Mouse (Mus musculus) embryonic facial prominence, embryonic 11.5 days (tissue): ENCODE data around the gene Wdr41. TPM values are rescaled to one million over a fixed set of nuclear protein-coding genes. Genes with fewer than 3 reads are reported as not detected.
A peak's percentile ranks its signal among the peaks of the same experiment; 100 is the strongest.

Experiments
- ATAC-seq: fragments of 200-750 bp; cut with Nextera tagmentation; replicated peaks from 2 replicates; pipeline ENCODE4 v1.8.0; 2017; ENCODE audit warnings: low read depth; ENCODE audit not compliant: insufficient number of reproducible peaks, low FRiP score, low TSS enrichment
- DNase-seq: peaks from one replicate; pipeline ENCODE4 v3.0.0-alpha.2; 2015; ENCODE audit warnings: low spot score
- H3K27ac ChIP-seq: fragments of 300-500 bp; sonication (generic); replicated peaks from 2 replicates; pipeline ENCODE4 v1.5.1; 2014; ENCODE audit warnings: mild to moderate bottlenecking, low read depth, low read length, control low read depth
- H3K27me3 ChIP-seq: fragments of 300-500 bp; sonication (generic); 2 replicates; pipeline ENCODE4 v1.6.1; 2014; ENCODE audit warnings: mild to moderate bottlenecking, low read length, moderate library complexity, mixed read lengths; ENCODE audit not compliant: control insufficient read depth, insufficient read depth
- H3K36me3 ChIP-seq: fragments of 300-500 bp; sonication (generic); replicated peaks from 2 replicates; pipeline ENCODE4 v1.6.1; 2014; ENCODE audit warnings: low read depth, mild to moderate bottlenecking, low read length, moderate library complexity, mixed read lengths; ENCODE audit not compliant: control insufficient read depth, insufficient read depth
- H3K4me1 ChIP-seq: fragments of 300-500 bp; sonication (generic); 2 replicates; pipeline ENCODE4 v1.6.1; 2014; ENCODE audit warnings: low read length, mixed read lengths; ENCODE audit not compliant: control insufficient read depth, insufficient read depth
- H3K4me2 ChIP-seq: fragments of 300-500 bp; sonication (generic); 2 replicates; pipeline ENCODE4 v1.6.1; 2014; ENCODE audit warnings: low read depth, mild to moderate bottlenecking, control low read depth, low read length, moderate library complexity
- H3K4me3 ChIP-seq: fragments of 300-500 bp; sonication (generic); 2 replicates; pipeline ENCODE4 v1.5.1; 2014; ENCODE audit warnings: low read depth, low read length, control low read depth
- H3K9ac ChIP-seq: fragments of 300-500 bp; sonication (generic); replicated peaks from 2 replicates; pipeline ENCODE4 v1.6.1; 2014; ENCODE audit warnings: mild to moderate bottlenecking, control low read depth, low read length
- H3K9me3 ChIP-seq: fragments of 300-500 bp; sonication (generic); replicated peaks from 2 replicates; pipeline ENCODE4 v1.6.1; 2016; ENCODE audit warnings: mild to moderate bottlenecking, low read length, inconsistent platforms, mixed read lengths; ENCODE audit not compliant: control insufficient read depth
- WGBS: fragments of 180-500 bp; shearing (Covaris S2); extraction: QIAGEN DNeasy Blood & Tissue Kit; methylation state at CpG from one replicate; pipeline ENCODE4 v1.1.7; 2014; 5-methylcytosine and 5-hydroxymethylcytosine counted together
- polyA plus RNA-seq: library from polyadenylated mRNA; unstranded; fragments of >200 nt; fragmentation: Nextera tagmentation; extraction: Ambion mirVana; gene quantifications from 2 replicates; pipeline ENCODE4 v1.2.1, GENCODE M21; 2014

Gene Wdr41
- polyA plus RNA-seq, 1 experiment from 2014 or later = 21.1 TPM

GRCm38 (mm10) chr13:95063390-95064017 lies 87.4 kb downstream of the Wdr41 start:
- ATAC-seq = no peak

GRCm38 (mm10) chr13:95067854-95068253 lies 91.7 kb downstream of the Wdr41 start:
- ATAC-seq (no peak), DNase-seq (peak; percentile 40)
- Histone ChIP-seq H3K4me3 (no peak overlapping the region), H3K4me1 (no peaks in the 10 kb centered on the region), H3K27ac (no peak overlapping the region), H3K27me3 (no peaks in the 10 kb centered on the region), H3K36me3 (no peaks in the 10 kb centered on the region), H3K9me3 (no peaks in the 10 kb centered on the region), H3K4me2 (no peak overlapping the region), H3K9ac (no peak overlapping the region)
- 71% methylated on average over 6 of the region's 6 CpGs for WGBS

More at GRCm38 (mm10) chr13:95063390-95064017, 87.4 kb downstream of the Wdr41 start:
- Histone ChIP-seq H3K27ac (no peak overlapping the region), H3K4me2 (no peak overlapping the region), H3K9me3 (no peaks in the 10 kb centered on the region), H3K4me1 (no peaks in the 10 kb centered on the region), H3K9ac (no peak overlapping the region), H3K36me3 (no peaks in the 10 kb centered on the region), H3K27me3 (no peaks in the 10 kb centered on the region), H3K4me3 (no peak overlapping the region)
- no peak for DNase-seq
- 69% methylated on average over 4 of the region's 4 CpGs for WGBS

GRCm38 (mm10) chr13:95070268-95070667 lies 94.1 kb downstream of the Wdr41 start:
- ATAC-seq = no peak
- Histone ChIP-seq H3K4me3 (no peak overlapping the region), H3K4me2 (no peak overlapping the region), H3K36me3 (no peaks in the 10 kb centered on the region), H3K4me1 (no peaks in the 10 kb centered on the region), H3K27ac (no peak overlapping the region), H3K9me3 (no peaks in the 10 kb centered on the region), H3K9ac (no peak overlapping the region), H3K27me3 (no peaks in the 10 kb centered on the region)
- DNase-seq = no peak

Other genes starting within 250 kb of the Wdr41 start
- 295 and 304 TPM in 2 replicates for gene Tbca, start 187.4 kb upstream of the Wdr41 start, polyA plus RNA-seq
- 0.60 and 2.6 TPM in 2 replicates for gene Otp, start 100.7 kb upstream of the Wdr41 start, polyA plus RNA-seq